Comparison of ENCODE assay signal across 29 mouse cellular contexts in genomic region chr12:88407996-88408322, GRCm38 (mm10). TPM values are rescaled to one million over a fixed set of nuclear protein-coding genes. Genes with fewer than 3 reads are reported as not detected.
DNase-seq lines count a peak whose midpoint lies in the region; ATAC-seq lines count a peak whose summit lies in the region.
"Had no signal": no experiment of that assay in that cellular context is flagged by ENCODE, and none has a peak within 500 bp of the region (broad histone marks: within the 10 kb centered on the region; RNA-seq: fewer than 3 reads in every experiment).

No protein-coding gene starts in this region.

- H3K9ac ChIP-seq in limb, embryonic 13.5 days, result no peak overlapping the region
- H3K9ac ChIP-seq: embryonic facial prominence, embryonic 13.5 days; forebrain, embryonic 12.5 days; heart, embryonic 15.5 days; hindbrain, embryonic 13.5 days; kidney, embryonic 15.5 days; neural tube, embryonic 13.5 days had no signal

- no peaks in the 10 kb centered on the region; the same call in 1 of the 2 replicates for H3K9me3 ChIP-seq in limb, embryonic 13.5 days
- no peaks in the 10 kb centered on the region for H3K9me3 ChIP-seq in limb, embryonic 10.5 days (replicated peaks)
- H3K9me3 ChIP-seq: embryonic facial prominence, embryonic 13.5 days; heart, embryonic 15.5 days; hindbrain, embryonic 13.5 days; kidney, embryonic 15.5 days; midbrain, embryonic 10.5 days; neural tube, embryonic 13.5 days had no signal

- H3K27ac ChIP-seq in limb, embryonic 13.5 days, result no peak overlapping the region
- H3K27ac ChIP-seq in limb, embryonic 10.5 days, result no peak overlapping the region
- H3K27ac ChIP-seq: embryonic facial prominence, embryonic 13.5 days; forebrain, embryonic 12.5 days; heart, adult 2 months; heart, embryonic 15.5 days; kidney, embryonic 15.5 days; left cerebral cortex, adult 2 months; macrophage; neural tube, embryonic 13.5 days had no signal

- no peaks in the 10 kb centered on the region for H3K27me3 ChIP-seq in limb, embryonic 13.5 days
- no peaks in the 10 kb centered on the region for H3K27me3 ChIP-seq in limb, embryonic 10.5 days (ENCODE audit: low read depth, poor library complexity, severe bottlenecking)
- H3K27me3 ChIP-seq: embryonic facial prominence, embryonic 13.5 days; forebrain, embryonic 12.5 days; heart, embryonic 15.5 days; hindbrain, embryonic 13.5 days; kidney, embryonic 15.5 days; neural tube, embryonic 13.5 days had no signal

- 90% methylated on average over 4 of the region's 4 CpGs for WGBS in limb, embryonic 13.5 days
- WGBS in limb, embryonic 10.5 days, result 98% methylated on average over 4 of the region's 4 CpGs

- DNase-seq in cerebellum, postnatal 14 days, result peak; percentile 47 to 61
- DNase-seq in cerebellum, adult 18-20 months, result no peak
- DNase-seq in limb, embryonic 10.5 days (ENCODE audit: low spot score), result no peak
- peak; percentile 39 for DNase-seq in brain, adult 2 months (ENCODE audit: low read depth, low spot score)
- DNase-seq in layer of hippocampus, adult 9-10 months (ENCODE audit: low spot score), result peak; percentile 36
- DNase-seq in urinary bladder, postnatal 4 days (ENCODE audit: low spot score in 2 of 2), result no peak
- DNase-seq: adrenal gland, postnatal 25 days; cerebellum, adult 11 months; gastrocnemius, postnatal 25 days; heart, adult 2 months; heart, postnatal 36 days; kidney, adult 11 months; kidney, postnatal 36 days; liver; lung, adult 2 months; thymus, postnatal 25 days had no signal

- no peak overlapping the region for H3K4me2 ChIP-seq in limb, embryonic 13.5 days (replicated peaks)
- H3K4me2 ChIP-seq: embryonic facial prominence, embryonic 13.5 days; forebrain, embryonic 12.5 days; heart, embryonic 15.5 days; hindbrain, embryonic 13.5 days; kidney, embryonic 15.5 days; neural tube, embryonic 13.5 days had no signal

- peaks cover 16% of the 10 kb centered on the region for H3K36me3 ChIP-seq in limb, embryonic 13.5 days
- peaks cover 10% of the 10 kb centered on the region; the same call in 1 of the 2 replicates for H3K36me3 ChIP-seq in limb, embryonic 10.5 days

- no peak overlapping the region for H3K4me3 ChIP-seq in limb, embryonic 13.5 days
- H3K4me3 ChIP-seq in limb, embryonic 10.5 days, result no peak overlapping the region
- H3K4me3 ChIP-seq: embryonic facial prominence, embryonic 13.5 days; erythroblast, embryonic 14.5 days; forebrain, embryonic 12.5 days; heart, adult 2 months; heart, embryonic 15.5 days; hindbrain, embryonic 13.5 days; kidney, embryonic 15.5 days; left cerebral cortex, adult 2 months; midbrain, embryonic 10.5 days; myocyte; neural tube, embryonic 13.5 days had no signal

- H3K4me1 ChIP-seq in limb, embryonic 13.5 days, result no peaks in the 10 kb centered on the region
- H3K4me1 ChIP-seq in limb, embryonic 10.5 days, result peaks cover 5% of the 10 kb centered on the region; the same call in 1 of the 2 replicates
- H3K4me1 ChIP-seq: heart, embryonic 15.5 days had no signal

- peak; percentile 45; the same call in 1 of the 2 replicates for ATAC-seq in limb, embryonic 13.5 days (ENCODE audit: low FRiP score, low read depth)
- ATAC-seq: midbrain, embryonic 16.5 days had no signal

RNA-seq across cellular contexts. Expression of gene Adck1, which starts 47.6 kb away (rescaled TPM):
- polyA plus RNA-seq in limb, embryonic 13.5 days (2015; fragmentation: Nextera tagmentation; extraction: Ambion mirVana), result 22.4 and 23.3 TPM in 2 replicates
- polyA plus RNA-seq in limb, embryonic 10.5 days (2016; fragmentation: Nextera tagmentation; extraction: Ambion mirVana), result 20.0 and 21.8 TPM in 2 replicates

Comparison
In these comparisons a context has a peak if more than half of its experiments do, and no peak if none do; other contexts are left out.
1. DNase-seq: peak in cerebellum, postnatal 14 days (2 of 2), brain, adult 2 months (single experiment) and layer of hippocampus, adult 9-10 months (single experiment); none in cerebellum, adult 18-20 months (0 of 2), limb, embryonic 10.5 days (single experiment) and urinary bladder, postnatal 4 days (0 of 2).